Mouse (Mus musculus) MEL (cell line): ENCODE results near the gene Cers5. TPM values are rescaled to one million over a fixed set of nuclear protein-coding genes. Genes with fewer than 3 reads are reported as not detected.

Source experiments
- DNase-seq: peaks from one replicate; pipeline ENCODE4 v3.0.0; 2011; ENCODE audit warnings: low read depth, low spot score
- H3K27ac ChIP-seq: 2 replicates; pipeline ENCODE4 v1.5.1; 2012; ENCODE audit warnings: low read depth, mild to moderate bottlenecking, control low read depth, low read length, moderate library complexity; ENCODE audit not compliant: control insufficient read depth
- H3K27me3 ChIP-seq, 2 experiments: fragments of 150-350 bp in 1 of 2; sonication (generic) in 1 of 2; 2 replicates each; pipeline ENCODE4 v1.6.1; 2012; ENCODE audit warnings: low read length in 2 of 2, mild to moderate bottlenecking in 2 of 2, improper control_type of control experiment in 1 of 2, moderate library complexity in 1 of 2; ENCODE audit not compliant: insufficient read depth in 2 of 2, control insufficient read depth in 1 of 2
- H3K36me3 ChIP-seq, 2 experiments: 2 replicates each; pipeline ENCODE4 v1.6.1; 2012 to 2014; ENCODE audit warnings: low read length in 2 of 2, improper control_type of control experiment in 1 of 2, inconsistent platforms in 1 of 2, mild to moderate bottlenecking in 1 of 2; ENCODE audit not compliant: insufficient read depth in 2 of 2, control insufficient read depth in 1 of 2
- H3K4me1 ChIP-seq, 2 experiments: fragments of 150-350 bp in 1 of 2; sonication (generic) in 1 of 2; 2 replicates each; pipeline ENCODE4 v1.6.1; 2012; ENCODE audit warnings: low read length in 2 of 2, improper control_type of control experiment in 1 of 2, mild to moderate bottlenecking in 1 of 2; ENCODE audit not compliant: insufficient read depth in 2 of 2, control insufficient read depth in 1 of 2
- H3K4me3 ChIP-seq, 2 experiments: fragments of 150-350 bp in 1 of 2; sonication (generic) in 1 of 2; 2 replicates each; pipeline ENCODE4 v1.5.1; 2012; ENCODE audit warnings: low read depth in 2 of 2, low read length in 2 of 2, mild to moderate bottlenecking in 2 of 2, moderate library complexity in 2 of 2, control low read depth in 1 of 2, improper control_type of control experiment in 1 of 2; ENCODE audit not compliant: control insufficient read depth in 1 of 2, insufficient read depth in 1 of 2
- H3K79me2 ChIP-seq: 2 replicates; pipeline ENCODE4 v1.6.1; 2012; ENCODE audit warnings: mild to moderate bottlenecking, low read length, moderate library complexity; ENCODE audit not compliant: control insufficient read depth, poor library complexity, insufficient read depth
- H3K9ac ChIP-seq: 2 replicates; pipeline ENCODE4 v1.6.1; 2012; ENCODE audit warnings: low read depth, mild to moderate bottlenecking, control low read depth, low read length, moderate library complexity; ENCODE audit not compliant: control insufficient read depth, poor library complexity, severe bottlenecking
- H3K9me3 ChIP-seq: fragments of 150-350 bp; sonication (generic); replicated peaks from 2 replicates; pipeline ENCODE4 v1.6.1; 2012; ENCODE audit warnings: mild to moderate bottlenecking, low read length, improper control_type of control experiment, moderate library complexity; ENCODE audit not compliant: insufficient read depth
- BHLHE40 ChIP-seq: IDR thresholded peaks from 2 replicates; pipeline ENCODE4 v1.6.1; 2012; ENCODE audit warnings: low read depth, mild to moderate bottlenecking, inconsistent platforms, low read length, improper control_type of control experiment, borderline replicate concordance
- CHD1 ChIP-seq: IDR thresholded peaks from 2 replicates; pipeline ENCODE4 v1.6.1; 2012; ENCODE audit warnings: low read depth, mild to moderate bottlenecking, inconsistent platforms, low read length, improper control_type of control experiment
- CHD2 ChIP-seq: IDR thresholded peaks from 2 replicates; pipeline ENCODE4 v1.6.1; 2011; ENCODE audit warnings: low read length, improper control_type of control experiment
- CTCF ChIP-seq, 3 experiments: IDR thresholded peaks in 2 of 3; conservative IDR thresholded peaks in 1 of 3; 2 replicates each; pipeline ENCODE4 v1.5.1; 2011 to 2012; ENCODE audit warnings: low read length in 3 of 3, low read depth in 2 of 3, mild to moderate bottlenecking in 2 of 3, improper control_type of control experiment in 1 of 3, inconsistent platforms in 1 of 3, mixed read lengths in 1 of 3, moderate library complexity in 1 of 3; ENCODE audit not compliant: control insufficient read depth in 1 of 3, insufficient read depth in 1 of 3, poor library complexity in 1 of 3, severe bottlenecking in 1 of 3
- ELF1 ChIP-seq: IDR thresholded peaks from 2 replicates; pipeline ENCODE4 v1.6.1; 2014; ENCODE audit warnings: low read depth, mild to moderate bottlenecking, inconsistent platforms, low read length, improper control_type of control experiment, moderate library complexity
- EP300 ChIP-seq, 2 experiments: IDR thresholded peaks; 2 replicates each; pipeline ENCODE4 v1.6.1; 2011; ENCODE audit warnings: improper control_type of control experiment in 2 of 2, low read length in 2 of 2, low read depth in 1 of 2, mild to moderate bottlenecking in 1 of 2
- ETS1 ChIP-seq: IDR thresholded peaks from 2 replicates; pipeline ENCODE4 v1.6.1; 2012; ENCODE audit warnings: low read depth, mild to moderate bottlenecking, inconsistent platforms, low read length, improper control_type of control experiment, moderate library complexity
- GABPA ChIP-seq: IDR thresholded peaks from 2 replicates; pipeline ENCODE4 v1.6.1; 2012; ENCODE audit warnings: low read depth, mild to moderate bottlenecking, inconsistent platforms, low read length, improper control_type of control experiment, moderate library complexity
- HCFC1 ChIP-seq: IDR thresholded peaks from 2 replicates; pipeline ENCODE4 v1.6.1; 2012; ENCODE audit warnings: low read depth, mild to moderate bottlenecking, inconsistent platforms, low read length, improper control_type of control experiment, moderate library complexity
- MAX ChIP-seq: IDR thresholded peaks from 2 replicates; pipeline ENCODE4 v1.6.1; 2011; ENCODE audit warnings: low read length, improper control_type of control experiment
- MEF2A ChIP-seq: IDR thresholded peaks from 2 replicates; pipeline ENCODE4 v1.6.1; 2014; ENCODE audit warnings: low read depth, mild to moderate bottlenecking, inconsistent platforms, low read length, improper control_type of control experiment; ENCODE audit not compliant: poor library complexity, insufficient replicate concordance, severe bottlenecking; ENCODE audit errors: extremely low read depth
- MXI1 ChIP-seq: IDR thresholded peaks from 2 replicates; pipeline ENCODE4 v1.6.1; 2011; ENCODE audit warnings: mild to moderate bottlenecking, low read depth, low read length, improper control_type of control experiment
- MYB ChIP-seq: IDR thresholded peaks from 2 replicates; pipeline ENCODE4 v1.6.1; 2011; ENCODE audit warnings: mild to moderate bottlenecking, low read depth, low read length, improper control_type of control experiment
- NELFE ChIP-seq: IDR thresholded peaks from 2 replicates; pipeline ENCODE4 v1.6.1; 2011; ENCODE audit warnings: low read depth, low read length, improper control_type of control experiment
- POLR2A ChIP-seq, 2 experiments: IDR thresholded peaks; 2 replicates each; pipeline ENCODE4 v1.6.1; 2011 to 2012; ENCODE audit warnings: low read length in 2 of 2, mild to moderate bottlenecking in 2 of 2, control low read depth in 1 of 2, improper control_type of control experiment in 1 of 2, low read depth in 1 of 2, moderate library complexity in 1 of 2; ENCODE audit not compliant: control insufficient read depth in 1 of 2, insufficient read depth in 1 of 2, poor library complexity in 1 of 2
- RCOR1 ChIP-seq: IDR thresholded peaks from 2 replicates; pipeline ENCODE4 v1.6.1; 2012; ENCODE audit warnings: low read depth, mild to moderate bottlenecking, inconsistent platforms, low read length, improper control_type of control experiment
- SMC3 ChIP-seq: IDR thresholded peaks from 2 replicates; pipeline ENCODE4 v1.6.1; 2011; ENCODE audit warnings: low read depth, low read length, improper control_type of control experiment
- TAL1 ChIP-seq: IDR thresholded peaks from 2 replicates; pipeline ENCODE4 v1.6.1; 2012; ENCODE audit warnings: mild to moderate bottlenecking, inconsistent platforms, low read length, moderate library complexity, mixed read lengths
- TBP ChIP-seq: IDR thresholded peaks from 2 replicates; pipeline ENCODE4 v1.8.0; 2011; ENCODE audit warnings: low read depth, low read length, improper control_type of control experiment
- UBTF ChIP-seq: IDR thresholded peaks from 2 replicates; pipeline ENCODE4 v1.6.1; 2012; ENCODE audit warnings: low read depth, mild to moderate bottlenecking, inconsistent platforms, low read length, improper control_type of control experiment, moderate library complexity, borderline replicate concordance; ENCODE audit not compliant: insufficient read depth
- ZC3H11A ChIP-seq: IDR thresholded peaks from 2 replicates; pipeline ENCODE4 v1.6.1; 2012; ENCODE audit warnings: low read depth, mild to moderate bottlenecking, inconsistent platforms, low read length, improper control_type of control experiment
- ZMIZ1 ChIP-seq: IDR thresholded peaks from 2 replicates; pipeline ENCODE4 v1.6.1; 2012; ENCODE audit warnings: low read depth, mild to moderate bottlenecking, inconsistent platforms, low read length, improper control_type of control experiment, moderate library complexity
- ZNF384 ChIP-seq: IDR thresholded peaks from 2 replicates; pipeline ENCODE4 v1.6.1; 2012; ENCODE audit warnings: low read depth, mild to moderate bottlenecking, inconsistent platforms, low read length, improper control_type of control experiment
- polyA plus RNA-seq, 2 experiments: library from polyadenylated mRNA; stranded (reverse) in 1 of 2; unstranded in 1 of 2; fragments of >175 nt in 1 of 2; fragments of >200 nt in 1 of 2; gene quantifications; 2 replicates each; pipeline versions ENCODE4 v1.2.1 to v1.2.4; 2012; ENCODE audit warnings: low replicate concordance in 2 of 2, low read depth in 1 of 2; ENCODE audit not compliant: insufficient read length in 2 of 2, insufficient read depth in 1 of 2, missing spikeins in 1 of 2
- total RNA-seq: library from RNA; depleted of rRNA; stranded (reverse); fragments of 300-350 nt; gene quantifications from 2 replicates; pipeline ENCODE4 v1.2.3, GENCODE M21; 2012

The Cers5 gene
- total and polyA plus RNA-seq, 3 experiments: 21.8 to 43.5 TPM; not detected in 1

GRCm38 (mm10) chr15:99790464-99790863, 17.8 kb upstream of the Cers5 start:
- no peaks in the 10 kb centered on the region for H3K9me3 ChIP-seq
- no peak for TF ChIP-seq UBTF
- TF ChIP-seq SMC3: no peak
- TF ChIP-seq MEF2A: no peak
- no peak for TF ChIP-seq CHD2
- TF ChIP-seq ZC3H11A: no peak
- no peak for TF ChIP-seq EP300 (IDR thresholded peaks at IDR 0.05; ENCODE audit: low read depth in 1 of 2, low read length in 2 of 2)
- no peak for TF ChIP-seq BHLHE40
- no peak for TF ChIP-seq POLR2A (IDR thresholded peaks at IDR 0.05; ENCODE audit: control insufficient read depth in 1 of 2, insufficient read depth in 1 of 2, low read depth in 1 of 2, low read length in 2 of 2, poor library complexity in 1 of 2)
- H3K79me2 ChIP-seq: no peaks in the 10 kb centered on the region
- no peaks in the 10 kb centered on the region for H3K27me3 ChIP-seq
- H3K27ac ChIP-seq: no peak overlapping the region
- H3K36me3 ChIP-seq: no peaks in the 10 kb centered on the region
- no peaks in the 10 kb centered on the region for H3K4me1 ChIP-seq
- H3K9ac ChIP-seq: no peak overlapping the region
- DNase-seq: no peak
- H3K4me3 ChIP-seq: no peak overlapping the region

- Histone ChIP-seq H3K4me3 (no peak overlapping the region), H3K27me3 (no peaks in the 10 kb centered on the region), H3K79me2 (no peaks in the 10 kb centered on the region), H3K9ac (no peak overlapping the region), H3K27ac (no peak overlapping the region), H3K9me3 (no peaks in the 10 kb centered on the region), H3K4me1 (no peaks in the 10 kb centered on the region)
- TF ChIP-seq SMC3 (no peak), CHD1 (no peak), ETS1 (no peak), TAL1 (no peak), NELFE (no peak), HCFC1 (no peak), GABPA (no peak), RCOR1 (no peak), ELF1 (no peak), MXI1 (no peak), ZMIZ1 (no peak), MYB (no peak), MAX (no peak), CTCF (IDR thresholded peaks at IDR 0.05 in 2 of 3, conservative IDR thresholded peaks at IDR 0.05 in 1 of 3; ENCODE audit: control insufficient read depth in 1 of 3, insufficient read depth in 1 of 3, low read depth in 2 of 3, low read length in 3 of 3, poor library complexity in 1 of 3, severe bottlenecking in 1 of 3) (no peak), ZNF384 (no peak), UBTF (no peak), TBP (no peak)
- TF ChIP-seq, all 39 proteins: peak for 0
- no peak for DNase-seq
- no peaks in the 10 kb centered on the region for H3K36me3 ChIP-seq
These were observed 15.0 kb upstream of the Cers5 start for GRCm38 (mm10) chr15:99787625-99788120.
